Mouse (Mus musculus) embryo, embryonic 10.5 days (tissue): Measurements from ENCODE around the gene Rhox2f.
"Not testable (repeated sequence)": the region's sequence is repeated elsewhere in the genome, so short reads cannot be mapped to it uniquely, and the experiment has no call there.

Experiments used
- DNase-seq: peaks from one replicate; pipeline ENCODE4 v3.0.0-alpha.2; 2015; ENCODE audit warnings: low spot score

Gene Rhox2f

DNA sequence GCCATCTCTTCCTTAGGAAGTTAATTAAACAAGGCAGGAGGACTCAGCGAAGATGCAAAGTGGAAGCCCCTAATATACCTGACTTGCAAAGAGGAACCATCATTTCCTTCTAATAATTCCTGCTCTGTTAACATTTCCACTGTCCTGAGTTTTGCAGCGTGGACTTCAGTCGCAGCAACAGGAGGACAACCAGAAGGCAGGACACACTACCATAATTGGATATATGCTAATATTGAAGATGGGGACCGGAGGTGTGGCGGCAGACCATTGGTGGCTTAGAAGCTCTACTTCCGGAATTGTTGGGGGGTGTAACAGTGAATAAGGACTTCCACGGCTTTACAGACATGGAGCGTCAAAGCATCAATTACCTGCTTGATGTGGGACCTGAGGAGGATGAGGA is at the start of gene Rhox2f:
Gene Rhox2f, plus strand, starts transcription at position 301 of the 400 bp plus-strand sequence.
- DNase-seq: not testable (repeated sequence)

DNA sequence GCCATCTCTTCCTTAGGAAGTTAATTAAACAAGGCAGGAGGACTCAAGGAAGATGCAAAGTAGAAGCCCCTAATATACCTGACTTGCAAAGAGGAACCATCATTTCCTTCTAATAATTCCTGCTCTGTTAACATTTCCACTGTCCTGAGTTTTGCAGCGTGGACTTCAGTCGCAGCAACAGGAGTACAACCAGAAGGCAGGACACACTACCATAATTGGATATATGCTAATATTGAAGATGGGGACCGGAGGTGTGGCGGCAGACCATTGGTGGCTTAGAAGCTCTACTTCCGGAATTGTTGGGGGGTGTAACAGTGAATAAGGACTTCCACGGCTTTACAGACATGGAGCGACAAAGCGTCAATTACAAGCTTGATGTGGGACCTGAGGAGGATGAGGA is 41.1 kb upstream of the Rhox2f start, which contains the start of gene Rhox2e:
Gene Rhox2e, plus strand, starts transcription at position 301 of the 400 bp plus-strand sequence.
- DNase-seq: not testable (repeated sequence)

DNA sequence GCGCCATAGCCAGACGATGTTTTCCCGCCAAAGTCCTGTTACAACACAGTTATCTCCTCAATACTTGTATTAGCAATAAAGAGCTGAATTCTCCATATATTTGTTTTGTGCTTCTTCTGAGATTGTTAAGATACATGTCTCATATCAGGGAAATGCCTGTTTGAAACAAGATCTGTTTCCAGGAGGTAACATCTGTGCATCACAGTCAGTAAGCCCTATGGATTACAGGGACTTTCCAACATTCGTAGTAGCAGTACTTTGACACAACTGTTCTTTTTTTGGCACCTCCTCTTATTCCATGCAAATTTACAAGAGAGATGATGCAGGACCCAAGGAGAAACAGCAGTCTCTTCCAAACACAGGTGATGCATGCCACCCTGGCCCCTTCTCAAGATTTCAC is 29.5 kb upstream of the Rhox2f start, which contains the start of gene Rhox3e:
Gene Rhox3e, plus strand, starts transcription at position 301 of the 400 bp plus-strand sequence.
- DNase-seq: not testable (repeated sequence)

DNA sequence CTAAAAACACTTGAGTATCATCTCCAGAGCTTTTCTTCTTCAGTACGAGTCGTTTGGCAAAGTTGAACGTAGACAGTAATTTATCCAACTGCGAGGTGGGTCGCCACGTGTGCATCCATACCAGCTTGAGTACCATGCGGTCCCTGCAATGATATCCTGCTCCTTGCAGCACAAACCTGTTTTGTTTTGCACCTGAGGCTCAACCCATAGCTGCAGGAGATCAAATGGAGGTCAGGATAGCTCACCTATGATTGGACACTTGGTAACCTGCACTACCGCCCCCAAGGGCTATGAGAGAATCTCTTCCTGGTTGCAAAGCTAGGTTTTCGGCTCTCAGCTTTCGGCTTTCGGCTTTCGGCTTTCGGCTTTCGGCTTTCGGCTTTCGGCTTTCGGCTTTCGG is 14.1 kb upstream of the Rhox2f start, which contains the start of gene Rhox4e:
Gene Rhox4e, plus strand, starts transcription at position 301 of the 400 bp plus-strand sequence.
- DNase-seq: not testable (repeated sequence)

DNA sequence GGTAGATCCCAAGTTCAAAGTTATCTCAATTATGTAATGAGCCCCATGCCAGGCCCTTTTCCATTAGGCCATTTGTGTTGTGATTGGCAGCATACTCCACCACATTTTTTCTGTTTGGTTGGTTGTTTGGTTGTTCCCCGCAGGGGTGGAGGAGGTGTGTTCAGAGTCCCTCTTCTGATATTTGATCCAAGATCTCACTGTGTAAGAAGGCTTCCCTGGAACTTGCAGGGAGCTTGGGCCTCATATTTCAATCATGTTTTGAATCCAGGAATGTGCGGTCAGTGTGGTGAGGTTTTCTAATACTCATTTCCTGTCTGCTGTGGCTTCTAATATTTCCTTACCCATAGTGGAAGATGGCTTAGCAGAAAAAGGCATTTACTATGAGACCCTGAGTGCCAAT is 1.4 kb downstream of the Rhox2f start:
- not testable (repeated sequence) for DNase-seq

DNA sequence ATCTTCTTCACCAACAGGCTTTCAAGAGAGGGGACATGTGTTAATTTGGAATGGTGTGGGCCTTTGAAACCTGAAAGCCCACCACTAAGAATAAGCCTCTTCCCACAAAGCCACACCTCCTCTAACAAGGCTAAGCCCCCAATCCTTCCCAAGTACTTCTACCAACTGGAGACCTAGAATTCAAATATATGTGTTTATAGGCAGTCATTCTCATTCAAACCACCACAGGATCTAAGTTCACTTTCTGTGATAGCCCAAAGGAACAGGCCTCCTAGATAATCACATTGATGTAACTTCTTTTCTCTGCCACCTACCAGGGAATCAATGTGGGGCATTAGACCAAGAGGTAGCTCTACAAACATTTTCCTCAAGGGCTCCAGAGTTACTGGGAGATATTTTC is 9.5 kb downstream of the Rhox2f start, which contains the start of gene Rhox3f:
Gene Rhox3f, plus strand, starts transcription at position 301 of the 400 bp plus-strand sequence.
- DNase-seq: not testable (repeated sequence)

DNA sequence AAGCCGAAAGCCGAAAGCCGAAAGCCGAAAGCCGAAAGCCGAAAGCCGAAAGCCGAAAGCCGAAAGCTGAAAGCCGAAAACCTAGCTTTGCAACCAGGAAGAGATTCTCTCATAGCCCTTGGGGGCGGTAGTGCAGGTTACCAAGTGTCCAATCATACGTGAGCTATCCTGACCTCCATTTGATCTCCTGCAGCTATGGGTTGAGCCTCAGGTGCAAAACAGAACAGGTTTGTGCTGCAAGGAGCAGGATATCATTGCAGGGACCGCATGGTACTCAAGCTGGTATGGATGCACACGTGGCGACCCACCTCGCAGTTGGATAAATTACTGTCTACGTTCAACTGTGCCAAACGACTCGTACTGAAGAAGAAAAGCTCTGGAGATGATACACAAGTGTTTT is 36.4 kb downstream of the Rhox2f start, which contains the start of gene Rhox4f:
Gene Rhox4f, minus strand, starts transcription at position 101 of the 400 bp plus-strand sequence.
- DNase-seq: not testable (repeated sequence)
